Mouse (Mus musculus) bone marrow macrophage, adult 2 months (primary cell): Measurements from ENCODE around the gene P2ry2.

Source experiments
- CTCF ChIP-seq: IDR thresholded peaks from 2 replicates; pipeline ENCODE4 v1.5.1; 2012; ENCODE audit warnings: low read depth, mild to moderate bottlenecking, low read length, moderate library complexity
- POLR2A ChIP-seq: IDR thresholded peaks from 2 replicates; pipeline ENCODE4 v1.6.1; 2012; ENCODE audit warnings: mild to moderate bottlenecking, low read depth, low read length, borderline replicate concordance

- TF ChIP-seq CTCF = no peak
- no peak for TF ChIP-seq POLR2A
Measured at GRCm38 (mm10) chr7:100966014-100966413, 46.7 kb downstream of the P2ry2 start.
